Mouse (Mus musculus): ENCODE results near the gene Fkbp4.

Fkbp4 gene

GRCm38 (mm10) chr6:128437288-128437687 lies 1.2 kb downstream of the Fkbp4 start:
- DNase-seq (ENCODE audit: low spot score), result no peak

DNA sequence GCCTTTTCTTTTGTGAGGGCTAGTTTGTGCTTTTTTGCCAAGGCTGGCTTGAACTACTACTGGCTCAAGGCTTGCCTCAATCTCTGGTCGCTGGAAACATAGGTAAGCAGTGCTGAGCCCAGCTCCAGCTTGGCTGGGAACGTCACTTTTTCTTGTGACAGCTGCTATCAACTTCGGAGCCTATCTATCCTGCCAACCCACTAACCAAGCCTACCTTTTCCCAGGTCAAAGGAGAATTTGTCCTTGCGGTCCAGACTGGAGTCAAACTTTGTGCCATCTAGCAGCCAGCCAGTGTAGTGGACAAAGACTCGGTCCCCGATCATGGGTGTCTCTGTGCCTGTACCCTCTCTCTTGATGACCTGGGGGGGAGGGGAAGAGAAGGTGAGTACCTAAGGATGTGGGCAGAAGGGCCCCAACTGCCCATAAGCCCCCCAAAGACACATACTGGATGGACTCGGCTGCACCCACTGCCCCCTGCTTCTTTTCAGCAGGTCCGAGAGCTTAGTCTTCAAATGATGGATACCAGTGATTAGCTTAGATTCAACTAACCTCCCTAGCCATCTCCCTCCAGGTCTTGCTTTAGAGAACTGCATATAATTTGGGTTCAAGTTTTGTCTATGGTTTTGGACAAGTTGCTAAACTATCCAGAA lies 2.0 kb downstream of the Fkbp4 start:
- DNase-seq (ENCODE audit: low spot score), result no peak

- DNase-seq (ENCODE audit: low spot score), result no peak
These were observed 3.0 kb downstream of the Fkbp4 start for GRCm38 (mm10) chr6:128435474-128435873.

DNA sequence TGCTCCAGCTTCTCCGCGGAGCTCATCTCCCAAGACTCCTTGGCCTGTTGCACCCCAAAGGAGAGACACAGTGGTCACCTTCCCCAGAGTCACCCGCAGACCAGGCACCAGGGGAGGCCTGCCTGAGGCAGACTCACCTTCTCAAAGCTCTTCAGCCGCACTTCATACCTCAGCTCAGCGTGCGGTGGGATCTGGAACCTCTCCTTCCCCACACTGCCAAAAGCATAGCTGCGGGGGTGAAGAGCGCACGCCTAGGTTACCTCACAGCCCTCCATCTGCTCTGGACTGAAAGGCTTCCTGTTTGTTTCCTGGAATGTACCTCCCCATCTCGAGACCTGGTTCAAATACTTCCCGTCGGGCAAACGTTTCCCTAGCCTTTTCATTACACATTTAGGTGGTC lies 4.9 kb downstream of the Fkbp4 start:
- DNase-seq (ENCODE audit: low spot score), result no peak

- no peak for DNase-seq (ENCODE audit: low spot score)
These were observed 6.0 kb downstream of the Fkbp4 start for GRCm38 (mm10) chr6:128432356-128432915.

DNA sequence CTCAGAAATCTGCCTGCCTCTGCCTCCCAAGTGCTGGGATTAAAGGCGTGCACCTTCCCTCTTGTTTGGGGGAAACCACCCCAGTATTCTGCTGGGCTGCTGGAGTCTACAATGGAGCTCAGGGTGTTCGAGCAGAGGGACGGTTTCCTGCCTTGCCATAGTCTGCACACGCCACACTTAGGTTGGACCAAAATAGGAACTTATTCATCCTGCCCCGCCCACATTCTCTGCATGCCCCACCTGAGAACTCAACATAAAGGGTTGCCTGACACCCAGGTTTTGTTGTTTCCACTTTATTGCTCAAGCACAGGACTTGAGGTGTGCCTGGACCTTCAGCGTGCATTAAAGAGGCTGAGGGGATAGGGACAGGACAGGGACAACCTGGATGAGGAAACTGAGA lies 8.7 kb downstream of the Fkbp4 start:
- no peak for DNase-seq (ENCODE audit: low spot score)

DNA sequence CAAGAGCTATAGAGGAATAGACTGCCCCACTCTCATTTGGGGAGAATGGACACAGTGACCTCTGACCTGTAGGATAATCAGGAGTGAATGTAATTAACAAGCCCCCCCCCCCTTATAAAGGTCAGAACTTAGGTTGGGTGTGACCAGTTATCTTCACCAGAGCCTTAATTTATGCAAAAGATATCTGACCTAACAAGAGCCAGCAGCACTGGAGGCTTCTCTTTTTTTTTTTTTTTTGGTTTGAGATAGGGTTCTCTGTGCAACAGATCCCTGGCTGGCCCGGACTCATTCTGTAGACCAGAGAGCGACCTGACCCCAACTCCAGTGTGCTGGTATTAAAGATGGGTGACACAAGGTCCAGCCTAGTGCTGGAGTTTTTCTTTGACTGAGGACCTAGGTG lies 9.2 kb downstream of the Fkbp4 start:
- no peak for DNase-seq (ENCODE audit: low spot score)

- DNase-seq (ENCODE audit: low spot score), result no peak
These were observed 10.9 kb downstream of the Fkbp4 start for GRCm38 (mm10) chr6:128427571-128427970.

DNA sequence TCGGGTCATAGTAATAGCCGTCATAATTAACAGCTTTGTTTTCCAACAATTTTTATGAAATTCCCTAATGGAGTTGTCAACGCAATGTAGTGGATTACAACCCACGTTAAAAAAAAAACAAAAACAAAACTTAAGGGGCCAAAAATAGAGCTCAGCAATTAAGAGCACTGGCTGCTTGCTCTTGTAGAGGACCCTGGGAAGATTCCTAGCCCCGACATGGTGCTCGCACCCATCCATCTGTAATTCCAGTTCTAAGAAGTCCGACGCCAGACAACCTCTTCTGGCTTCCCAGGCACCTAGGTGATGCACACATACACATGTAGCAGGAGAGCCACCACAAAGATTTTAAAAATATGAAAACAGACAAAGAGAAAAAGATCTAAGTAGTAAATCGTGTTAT lies 13.4 kb downstream of the Fkbp4 start:
- no peak for DNase-seq (ENCODE audit: low spot score)

- peak; percentile 97 for DNase-seq (ENCODE audit: low spot score)
These were observed 14.0 kb downstream of the Fkbp4 start, which contains the start of gene Itfg2 for GRCm38 (mm10) chr6:128424269-128425019. TSS of gene Itfg2 (minus strand) at chr6:128424931.

DNA sequence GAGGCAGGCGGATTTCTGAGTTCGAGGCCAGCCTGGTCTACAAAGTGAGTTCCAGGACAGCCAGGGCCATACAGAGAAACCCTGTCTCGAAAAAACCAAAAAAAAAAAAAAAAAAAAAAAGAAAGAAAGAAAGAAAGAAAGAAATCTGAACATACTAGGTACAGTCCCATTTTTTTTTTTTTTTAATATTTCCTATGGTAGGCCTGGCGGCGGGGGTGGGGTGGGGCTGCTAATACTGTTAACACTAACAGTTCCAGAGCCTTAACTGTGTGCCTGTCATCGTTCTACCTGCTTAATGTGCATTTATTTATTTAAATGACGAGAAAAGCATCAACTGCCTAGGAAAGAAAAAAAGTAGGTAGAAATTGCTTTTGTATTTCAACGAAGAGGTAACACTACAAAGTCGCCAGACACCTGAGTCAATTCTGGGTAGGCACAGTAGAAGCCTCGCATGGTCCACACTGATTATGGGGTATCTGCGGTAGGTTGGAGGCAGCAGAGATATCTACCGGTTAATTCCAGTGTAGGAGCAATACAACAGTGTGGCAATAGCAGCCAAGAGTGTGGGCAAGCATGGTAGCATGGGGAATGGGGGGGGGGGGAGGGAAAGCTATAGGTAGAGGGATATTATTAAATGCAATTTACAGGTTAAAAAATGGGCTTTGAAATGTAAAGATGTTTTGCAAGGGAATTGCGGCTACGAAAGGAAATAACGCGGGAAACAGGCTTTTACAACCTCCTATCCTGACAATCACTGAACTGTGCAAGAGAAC lies 14.8 kb downstream of the Fkbp4 start:
- no peak for DNase-seq (ENCODE audit: low spot score)

- DNase-seq (ENCODE audit: low spot score), result no peak
These were observed 17.0 kb downstream of the Fkbp4 start for GRCm38 (mm10) chr6:128421480-128421879.

DNA sequence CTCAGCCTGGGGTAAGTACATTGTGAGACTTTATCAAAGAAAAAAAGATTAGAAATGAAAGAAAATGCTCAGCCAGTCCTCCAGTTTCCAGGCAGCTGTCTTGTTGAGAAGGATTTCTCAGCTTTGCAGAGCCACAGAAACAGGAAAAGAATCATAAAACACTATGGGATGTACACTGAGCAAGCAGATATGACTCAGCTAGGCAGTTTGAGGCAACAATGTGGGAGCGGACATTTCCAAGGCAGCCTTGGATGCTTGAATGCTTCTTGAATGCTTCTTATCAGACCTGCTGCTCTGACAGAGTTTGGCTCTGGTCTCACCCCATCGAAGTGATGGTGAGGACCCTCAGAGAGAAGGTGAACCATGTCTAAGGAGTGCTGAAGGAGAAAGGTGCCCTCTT lies 17.4 kb downstream of the Fkbp4 start:
- DNase-seq (ENCODE audit: low spot score), result no peak

GRCm38 (mm10) chr6:128418076-128418475 lies 20.4 kb downstream of the Fkbp4 start:
- no peak for DNase-seq (ENCODE audit: low spot score)

DNA sequence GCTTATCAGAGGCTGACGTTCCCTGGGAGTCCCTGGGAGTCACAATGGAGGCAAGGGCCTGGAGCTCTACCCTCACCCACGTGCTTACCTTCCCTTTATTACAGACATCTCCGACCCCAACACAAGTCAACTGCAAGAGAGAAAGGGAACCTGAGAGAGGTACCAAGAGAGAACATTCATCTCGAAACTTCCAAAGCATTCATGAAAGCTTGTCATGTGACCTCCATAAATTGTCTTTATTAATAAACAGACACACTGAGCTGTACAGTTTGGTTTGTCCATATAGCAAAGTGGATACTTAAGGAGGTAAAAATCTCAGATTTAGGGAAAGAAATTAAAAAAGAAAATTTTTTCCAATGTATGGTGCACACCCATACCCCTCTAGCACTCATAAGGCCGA lies 22.3 kb downstream of the Fkbp4 start:
- DNase-seq (ENCODE audit: low spot score), result no peak

GRCm38 (mm10) chr6:128411115-128411514 lies 27.4 kb downstream of the Fkbp4 start:
- peak; percentile 85 for DNase-seq (ENCODE audit: low spot score)

GRCm38 (mm10) chr6:128410305-128410704 lies 28.2 kb downstream of the Fkbp4 start:
- DNase-seq (ENCODE audit: low spot score), result no peak

- DNase-seq (ENCODE audit: low spot score), result no peak
These were observed 29.8 kb downstream of the Fkbp4 start for GRCm38 (mm10) chr6:128408544-128409125.

- DNase-seq (ENCODE audit: low spot score), result no peak
These were observed 33.8 kb downstream of the Fkbp4 start for GRCm38 (mm10) chr6:128404708-128405107.

DNA sequence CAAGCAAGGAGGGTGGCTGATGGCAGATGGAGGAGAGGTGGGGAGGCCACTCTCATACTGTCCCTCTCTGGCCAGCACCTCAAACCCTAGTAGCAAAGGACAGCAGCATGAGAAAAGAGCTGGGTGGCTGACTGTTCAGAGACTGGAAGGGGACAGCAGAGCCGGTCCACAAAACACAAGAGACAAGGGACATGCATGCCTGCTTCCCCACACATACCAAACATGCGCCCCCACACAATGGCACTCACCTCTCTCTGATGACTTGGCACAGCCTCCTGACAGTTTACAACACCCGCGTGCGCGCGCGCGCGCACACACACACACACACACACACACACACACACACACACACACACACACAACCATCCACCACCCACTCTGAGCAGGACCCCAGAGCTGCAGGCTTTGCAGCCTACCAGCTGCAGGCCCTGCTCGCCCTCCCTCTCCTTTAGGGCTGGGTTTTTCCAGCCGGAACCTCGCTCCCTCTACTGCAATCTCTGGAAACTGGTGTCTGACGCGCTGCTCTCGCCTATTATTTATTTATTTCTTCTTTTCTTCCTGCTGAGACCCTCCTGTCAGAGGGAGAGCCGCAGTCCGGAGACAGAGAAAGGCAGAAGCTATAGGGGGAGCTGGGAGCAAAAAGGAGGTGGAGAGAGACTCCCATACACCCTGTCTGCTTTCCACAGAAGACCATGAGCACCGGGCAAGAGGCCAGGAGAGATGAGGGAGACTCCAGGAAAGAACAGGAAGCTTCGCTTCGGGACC lies 38.9 kb downstream of the Fkbp4 start:
- peak; percentile 50 for DNase-seq (ENCODE audit: low spot score)

GRCm38 (mm10) chr6:128398996-128399395 lies 39.5 kb downstream of the Fkbp4 start, which contains the start of gene Nrip2:
TSS of gene Nrip2 (plus strand) at chr6:128399296.
- no peak for DNase-seq (ENCODE audit: low spot score)
